ENCODE assay signal across 8 mouse cellular contexts in genomic region chr10:88330695-88331094, GRCm38 (mm10). TPM values are rescaled to one million over a fixed set of nuclear protein-coding genes. Genes with fewer than 3 reads are reported as not detected.
DNase-seq lines count a peak whose midpoint lies in the region; ATAC-seq and TF ChIP-seq lines count a peak whose summit lies in the region.

No protein-coding gene starts in this region.

- H3K9ac ChIP-seq in forebrain, embryonic 14.5 days (ENCODE audit: low read length) = no peak overlapping the region
- H3K9ac ChIP-seq in forebrain, embryonic 16.5 days (replicated peaks; ENCODE audit: low read depth, low read length) = no peak overlapping the region
- no peak overlapping the region for H3K9ac ChIP-seq in midbrain, embryonic 15.5 days

- H3K36me3 ChIP-seq in forebrain, embryonic 14.5 days (ENCODE audit: control insufficient read depth, insufficient read depth, low read length) = no peaks in the 10 kb centered on the region
- H3K36me3 ChIP-seq in forebrain, embryonic 16.5 days (ENCODE audit: control insufficient read depth, insufficient read depth) = no peaks in the 10 kb centered on the region
- no peaks in the 10 kb centered on the region for H3K36me3 ChIP-seq in midbrain, embryonic 15.5 days (replicated peaks)

- no peaks in the 10 kb centered on the region for H3K27me3 ChIP-seq in forebrain, embryonic 14.5 days (replicated peaks; ENCODE audit: control insufficient read depth, insufficient read depth, low read length)
- no peaks in the 10 kb centered on the region for H3K27me3 ChIP-seq in forebrain, embryonic 16.5 days (replicated peaks; ENCODE audit: control insufficient read depth, insufficient read depth, low read length)
- no peaks in the 10 kb centered on the region for H3K27me3 ChIP-seq in Patski
- no peaks in the 10 kb centered on the region for H3K27me3 ChIP-seq in midbrain, embryonic 15.5 days (replicated peaks)

- intact Hi-C loops in left cerebral cortex, postnatal 14 days (cut with DNase I) = no loop called here
- intact Hi-C loops in left cerebral cortex, postnatal 36 days (cut with DNase I) = no loop called here
- intact Hi-C loops in left cerebral cortex, postnatal 4 days (cut with DNase I) = no loop called here

- POLR2A ChIA-PET in Patski (lab: Charles Lee) = no interaction called here

- in situ Hi-C loops in Patski (cut with MboI; ENCODE audit: low pct_unique_long_range_greater_than_20kb) = no loop called here

- no peak overlapping the region for H3K4me2 ChIP-seq in forebrain, embryonic 14.5 days (ENCODE audit: low read length)
- H3K4me2 ChIP-seq in forebrain, embryonic 16.5 days (ENCODE audit: low read length) = no peak overlapping the region
- H3K4me2 ChIP-seq in midbrain, embryonic 15.5 days = no peak overlapping the region

- no peak for ATAC-seq in forebrain, embryonic 14.5 days
- ATAC-seq in forebrain, embryonic 16.5 days = no peak; the same call in 1 of the 2 replicates
- ATAC-seq in Patski = no peak
- ATAC-seq in midbrain, embryonic 15.5 days (replicated peaks) = peak; percentile 35; the same call in 1 of the 2 replicates

- H3K9me3 ChIP-seq in forebrain, embryonic 14.5 days (replicated peaks; ENCODE audit: control insufficient read depth, low read length) = no peaks in the 10 kb centered on the region
- no peaks in the 10 kb centered on the region for H3K9me3 ChIP-seq in forebrain, embryonic 16.5 days (ENCODE audit: control insufficient read depth, low read length)
- H3K9me3 ChIP-seq in midbrain, embryonic 15.5 days = no peaks in the 10 kb centered on the region

- WGBS in forebrain, embryonic 14.5 days = 21% methylated on average over 5 of the region's 5 CpGs
- whole genome bisulfite sequencing in forebrain, embryonic 16.5 days = 18% methylated on average over 5 of the region's 5 CpGs
- 16% methylated on average over 5 of the region's 5 CpGs for WGBS in midbrain, embryonic 15.5 days

- no peaks in the 10 kb centered on the region for H3K4me1 ChIP-seq in forebrain, embryonic 14.5 days (ENCODE audit: control insufficient read depth, insufficient read depth, low read length)
- 0 out of 2 replicates have a peak, but pooled peaks cover 3% of the 10 kb centered on the region for H3K4me1 ChIP-seq in forebrain, embryonic 16.5 days (replicated peaks; ENCODE audit: control insufficient read depth, insufficient read depth, low read length)
- no peaks in the 10 kb centered on the region for H3K4me1 ChIP-seq in midbrain, embryonic 15.5 days

- TF ChIP-seq CTCF in Patski (IDR thresholded peaks at IDR 0.05) = peak; percentile 38

- no peak overlapping the region for H3K4me3 ChIP-seq in forebrain, embryonic 14.5 days (ENCODE audit: low read depth, low read length)
- H3K4me3 ChIP-seq in forebrain, embryonic 16.5 days (replicated peaks; ENCODE audit: low read length) = no peak overlapping the region
- H3K4me3 ChIP-seq in midbrain, embryonic 15.5 days = no peak overlapping the region

- DNase-seq in forebrain, embryonic 14.5 days (ENCODE audit: low spot score) = peak; percentile 61
- DNase-seq in left cerebral cortex, postnatal 14 days (ENCODE audit: low spot score in 2 of 2) = peak; percentile 19 to 35
- DNase-seq in left cerebral cortex, postnatal 36 days (ENCODE audit: low spot score in 2 of 2) = no peak
- DNase-seq in Patski (ENCODE audit: low read depth, low spot score) = no peak
- DNase-seq in B cell, adult 2 months = no peak
- no peak for DNase-seq in left cerebral cortex, postnatal 4 days

- H3K27ac ChIP-seq in forebrain, embryonic 14.5 days (ENCODE audit: low read depth, low read length) = no peak overlapping the region
- no peak overlapping the region for H3K27ac ChIP-seq in forebrain, embryonic 16.5 days (ENCODE audit: low read length)
- no peak overlapping the region for H3K27ac ChIP-seq in midbrain, embryonic 15.5 days

- CTCF ChIA-PET in Patski (lab: Charles Lee) = interaction anchor here (1.0 to 1.3 kb wide), 3 partner anchors 55 to 778 kb away, joined by 3 to 6 read pairs (median 4); no protein-coding TSS in a partner anchor

RNA-seq across cellular contexts. Expression of gene Dram1, which starts 48.2 kb away (rescaled TPM):
- polyA plus RNA-seq in forebrain, embryonic 14.5 days (2014; fragmentation: Nextera tagmentation; extraction: Ambion mirVana) = 0.44 and 0.84 TPM in 2 replicates
- polyA plus RNA-seq in forebrain, embryonic 16.5 days (2015; fragmentation: Nextera tagmentation; extraction: Ambion mirVana) = 0.70 and 0.72 TPM in 2 replicates
- 1 to 10 TPM in 1 of 2 experiments, under 1 TPM in 1; 0.85 to 1.5 TPM for total RNA-seq in left cerebral cortex, postnatal 14 days (2021)
- 1 to 10 TPM; 1.0 to 1.1 TPM for total RNA-seq in left cerebral cortex, postnatal 36 days (2021)
- 2.7 TPM for polyA plus RNA-seq in Patski (2021)
- 0.46 and 0.55 TPM in 2 replicates for polyA plus RNA-seq in midbrain, embryonic 15.5 days (2015; fragmentation: Nextera tagmentation; extraction: Ambion mirVana)
- total RNA-seq in left cerebral cortex, postnatal 4 days (2021) = 1 to 10 TPM; 1.6 to 2.1 TPM

RNA-seq across cellular contexts. Expression of gene Gnptab, which starts 48.2 kb away (rescaled TPM):
- polyA plus RNA-seq in forebrain, embryonic 14.5 days (2014; fragmentation: Nextera tagmentation; extraction: Ambion mirVana) = 9.8 and 11.9 TPM in 2 replicates
- polyA plus RNA-seq in forebrain, embryonic 16.5 days (2015; fragmentation: Nextera tagmentation; extraction: Ambion mirVana) = 17.8 and 18.4 TPM in 2 replicates
- total RNA-seq in left cerebral cortex, postnatal 14 days (2021) = 10 to 100 TPM; 81.4 to 93.4 TPM
- 10 to 100 TPM; 71.4 to 76.5 TPM for total RNA-seq in left cerebral cortex, postnatal 36 days (2021)
- 26.3 TPM for polyA plus RNA-seq in Patski (2021)
- 20.7 and 24.1 TPM in 2 replicates for polyA plus RNA-seq in midbrain, embryonic 15.5 days (2015; fragmentation: Nextera tagmentation; extraction: Ambion mirVana)
- total RNA-seq in left cerebral cortex, postnatal 4 days (2021) = 10 to 100 TPM; 95.3 to 97.6 TPM

Comparison
In these comparisons a context has a peak if more than half of its experiments do, and no peak if none do; other contexts are left out.
1. DNase-seq: peak in forebrain, embryonic 14.5 days (single experiment) and left cerebral cortex, postnatal 14 days (2 of 2); none in left cerebral cortex, postnatal 36 days (0 of 2), Patski (single experiment), B cell, adult 2 months (0 of 2) and left cerebral cortex, postnatal 4 days (single experiment).